Mouse (Mus musculus): Measurements from ENCODE around the gene Ralgps2. TPM values are rescaled to one million over a fixed set of nuclear protein-coding genes. Genes with fewer than 3 reads are reported as not detected.

The Ralgps2 gene
- total RNA-seq, 2 experiments from 2014 or later = 2.1 to 3.1 TPM

DNA sequence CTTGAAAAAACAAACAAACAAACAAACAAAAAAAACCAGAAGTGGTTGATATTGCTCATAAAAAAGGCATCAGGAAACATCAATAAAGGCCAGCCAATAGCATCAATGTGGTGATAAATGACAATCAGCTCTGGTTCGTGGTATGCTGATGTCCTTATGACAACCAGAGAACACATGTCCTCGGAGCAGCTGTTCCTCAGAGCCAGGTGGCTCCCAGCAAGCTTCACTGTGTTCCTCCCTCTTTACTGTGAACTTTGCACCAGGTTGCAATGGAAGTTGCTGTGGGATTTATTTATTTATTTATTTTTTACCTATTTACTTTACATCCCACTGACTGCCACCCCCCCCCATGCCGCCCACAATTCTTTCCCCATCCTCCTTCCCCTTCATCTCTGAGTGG, 17.9 kb upstream of the Ralgps2 start:
- ATAC-seq (replicated peaks; ENCODE audit: low FRiP score, poor library complexity, severe bottlenecking) = no peak

GRCm38 (mm10) chr1:156955926-156956760, 16.7 kb upstream of the Ralgps2 start:
- ATAC-seq (replicated peaks; ENCODE audit: low FRiP score, poor library complexity, severe bottlenecking) = no peak

DNA sequence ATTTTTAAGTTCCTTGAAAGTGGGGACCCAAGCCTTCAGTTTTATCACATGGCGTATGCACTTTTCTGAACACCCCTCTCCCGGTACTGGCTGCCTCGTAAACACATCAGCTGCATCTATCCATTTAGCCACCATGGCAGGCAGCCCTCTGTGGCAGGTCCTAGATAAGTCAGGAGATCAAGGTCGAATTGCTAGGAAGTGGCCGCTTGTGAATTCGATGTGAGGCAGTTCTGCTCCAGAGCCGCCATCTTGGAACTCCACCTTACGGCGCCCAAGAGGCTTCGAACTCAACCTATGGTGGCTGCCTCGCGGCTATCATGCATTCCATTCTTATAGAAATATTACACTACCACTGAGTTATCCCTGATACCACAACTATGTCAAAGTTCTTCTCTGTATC, 14.8 kb upstream of the Ralgps2 start:
- ATAC-seq (replicated peaks; ENCODE audit: low FRiP score, poor library complexity, severe bottlenecking) = no peak

DNA sequence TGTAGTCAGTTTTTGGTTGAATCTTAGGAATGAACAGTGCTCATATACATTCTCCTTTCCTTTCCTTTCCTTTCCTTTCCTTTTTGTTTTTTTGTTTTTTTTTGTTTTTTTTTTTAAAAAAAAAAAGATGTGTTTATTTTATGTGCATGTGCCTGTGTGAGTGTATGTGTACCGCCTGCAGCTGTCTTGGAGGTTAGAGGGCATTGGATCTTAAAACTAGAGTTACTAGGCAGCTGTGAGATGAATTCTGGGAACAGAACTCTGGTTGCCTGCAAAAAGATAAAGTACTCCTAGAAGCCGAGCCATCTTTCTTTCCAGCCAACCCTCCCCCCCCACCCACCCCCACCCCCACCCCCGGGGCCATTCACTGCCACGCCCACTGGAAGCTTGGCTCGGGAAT, 10.9 kb upstream of the Ralgps2 start:
- ATAC-seq (replicated peaks; ENCODE audit: low FRiP score, poor library complexity, severe bottlenecking) = no peak

GRCm38 (mm10) chr1:156940584-156940983, 1.2 kb upstream of the Ralgps2 start:
- ATAC-seq (replicated peaks; ENCODE audit: low FRiP score, poor library complexity, severe bottlenecking) = no peak

DNA sequence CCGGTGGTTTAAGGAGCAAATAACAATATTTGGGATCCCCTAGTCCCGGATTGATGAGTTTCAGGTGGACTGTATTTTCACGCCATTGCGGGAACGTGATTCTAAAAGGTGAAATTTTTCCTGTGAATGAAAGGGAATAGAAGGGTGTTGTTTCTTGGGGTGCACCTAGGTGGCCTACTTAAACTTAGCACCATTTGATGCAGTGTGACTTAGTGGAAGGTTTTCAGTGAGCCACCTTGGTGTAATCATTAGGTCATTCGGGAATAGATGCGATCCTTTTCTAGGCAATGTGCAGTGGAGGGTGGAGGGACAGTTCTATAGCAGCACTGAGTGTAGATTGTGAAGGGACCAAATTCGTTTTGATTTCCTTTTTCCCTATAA, 706 bp upstream of the Ralgps2 start:
- no peak for ATAC-seq (replicated peaks; ENCODE audit: low FRiP score, poor library complexity, severe bottlenecking)

- no peak for ATAC-seq (replicated peaks; ENCODE audit: low FRiP score, poor library complexity, severe bottlenecking)
These were observed 652 bp downstream of the Ralgps2 start for GRCm38 (mm10) chr1:156938705-156939242.

- no peak for ATAC-seq (replicated peaks; ENCODE audit: low FRiP score, poor library complexity, severe bottlenecking)
These were observed 2.0 kb downstream of the Ralgps2 start for GRCm38 (mm10) chr1:156937436-156937835.

- ATAC-seq (replicated peaks; ENCODE audit: low FRiP score, poor library complexity, severe bottlenecking) = no peak
These were observed 5.7 kb downstream of the Ralgps2 start for GRCm38 (mm10) chr1:156933712-156934111.

DNA sequence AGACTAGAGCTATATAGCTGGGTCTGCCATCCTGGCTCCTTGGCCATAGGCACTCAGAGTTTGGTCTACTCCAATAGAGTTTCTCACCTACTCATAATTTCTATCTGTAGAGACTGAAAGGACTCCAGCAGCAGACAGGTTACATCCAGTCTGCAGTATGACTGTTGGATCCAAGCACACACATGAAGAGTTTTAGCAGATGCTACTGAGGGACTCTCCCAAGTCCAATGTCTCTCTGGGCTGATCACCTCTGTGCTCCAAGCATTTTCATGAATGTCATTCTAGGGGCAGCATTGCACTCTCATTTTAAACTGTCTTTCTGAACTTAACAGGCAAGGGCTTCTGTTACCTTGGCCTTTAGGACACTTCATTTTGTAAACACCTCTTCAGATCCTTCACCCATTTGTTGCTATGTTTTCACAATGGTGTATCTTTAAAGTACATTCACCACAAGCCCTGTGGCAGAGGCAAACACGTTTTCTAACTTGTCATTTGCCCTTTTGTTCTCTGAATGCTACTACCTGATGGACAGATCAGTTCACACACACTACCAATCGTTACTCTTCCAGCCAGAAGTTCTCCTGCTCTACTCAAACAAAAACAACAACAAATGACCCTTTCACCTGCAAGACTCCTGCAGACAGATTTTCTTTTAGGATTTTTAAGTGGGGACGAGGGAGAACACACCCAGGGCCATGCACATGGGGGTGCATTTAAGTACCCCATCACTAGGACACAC, 7.2 kb downstream of the Ralgps2 start:
- ATAC-seq (replicated peaks; ENCODE audit: low FRiP score, poor library complexity, severe bottlenecking) = no peak

- ATAC-seq (replicated peaks; ENCODE audit: low FRiP score, poor library complexity, severe bottlenecking) = no peak
These were observed 8.1 kb downstream of the Ralgps2 start for GRCm38 (mm10) chr1:156931106-156931870.

- ATAC-seq (replicated peaks; ENCODE audit: low FRiP score, poor library complexity, severe bottlenecking) = no peak
These were observed 9.2 kb downstream of the Ralgps2 start for GRCm38 (mm10) chr1:156930263-156930662.

DNA sequence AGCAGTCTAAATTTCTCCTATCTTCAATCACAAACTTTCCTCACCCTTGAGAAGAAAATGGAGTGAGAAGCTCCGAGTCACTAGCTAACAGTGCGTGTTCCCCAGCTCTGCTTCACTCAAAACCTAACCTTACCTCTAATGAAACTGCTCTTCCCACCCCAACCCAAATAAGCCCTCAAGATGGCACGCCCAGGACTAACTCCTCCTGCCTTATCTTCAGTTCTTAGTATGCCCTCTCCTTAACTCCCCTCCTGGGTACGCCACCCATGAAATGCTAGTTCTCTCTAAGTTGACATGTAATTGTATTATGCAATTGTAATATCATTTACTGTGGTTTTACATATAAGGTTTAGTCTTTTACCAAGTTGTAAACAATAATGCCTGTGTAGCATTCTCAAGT, 11.2 kb downstream of the Ralgps2 start:
- no peak for ATAC-seq (replicated peaks; ENCODE audit: low FRiP score, poor library complexity, severe bottlenecking)

DNA sequence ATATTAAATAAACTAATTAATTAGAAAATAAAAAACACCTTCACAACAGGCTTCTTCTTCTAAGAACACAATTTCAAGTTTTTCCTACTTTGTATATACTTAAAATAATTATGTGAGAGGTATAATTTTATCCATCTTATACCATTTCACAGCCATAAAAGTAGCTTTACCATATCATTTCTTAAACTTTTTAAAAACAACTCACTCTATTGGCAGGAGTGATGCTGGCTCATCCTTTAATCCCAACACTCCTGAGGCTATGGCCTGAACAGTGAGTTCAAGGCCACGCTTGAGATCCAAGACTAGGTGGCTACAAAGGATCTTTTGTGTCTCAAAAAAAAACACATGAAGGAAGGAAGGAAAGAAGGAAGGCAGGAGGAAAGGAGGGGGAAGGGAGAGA, 15.9 kb downstream of the Ralgps2 start:
- no peak for ATAC-seq (replicated peaks; ENCODE audit: low FRiP score, poor library complexity, severe bottlenecking)

GRCm38 (mm10) chr1:156922921-156923320, 16.5 kb downstream of the Ralgps2 start:
- no peak for ATAC-seq (replicated peaks; ENCODE audit: low FRiP score, poor library complexity, severe bottlenecking)

DNA sequence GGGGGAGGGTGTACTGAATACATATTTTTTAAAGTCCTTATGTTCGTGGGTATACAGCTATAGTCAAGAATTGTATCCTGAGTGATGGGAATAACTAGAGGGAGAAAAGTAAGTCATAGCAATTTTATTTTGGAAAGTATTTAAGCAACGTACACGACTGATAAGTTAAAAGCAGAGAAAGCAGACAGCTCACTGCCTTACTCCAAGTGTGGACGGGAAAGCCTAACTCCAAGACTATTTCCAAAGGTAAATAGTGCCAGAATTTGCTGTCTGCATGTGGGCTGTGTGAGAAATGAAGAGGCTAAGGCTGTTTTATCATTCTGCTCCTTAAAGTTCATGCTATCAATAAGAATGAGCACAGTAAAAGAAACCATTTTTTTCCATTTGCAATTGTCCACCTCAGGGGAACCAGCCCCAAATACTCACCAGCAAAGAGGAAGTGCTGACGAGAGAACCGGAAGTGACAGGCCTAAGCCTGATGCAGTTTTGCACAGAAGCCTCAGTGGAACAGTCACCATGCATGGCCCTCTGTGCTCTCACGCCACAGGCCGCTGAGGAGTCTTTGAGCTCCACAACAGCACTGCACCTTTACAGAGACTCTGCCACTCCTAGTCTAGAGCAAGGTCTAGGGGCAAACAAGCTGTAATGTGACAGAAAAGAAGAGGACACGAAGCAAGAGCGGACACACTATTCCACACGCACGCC, 18.0 kb downstream of the Ralgps2 start:
- no peak for ATAC-seq (replicated peaks; ENCODE audit: low FRiP score, poor library complexity, severe bottlenecking)

DNA sequence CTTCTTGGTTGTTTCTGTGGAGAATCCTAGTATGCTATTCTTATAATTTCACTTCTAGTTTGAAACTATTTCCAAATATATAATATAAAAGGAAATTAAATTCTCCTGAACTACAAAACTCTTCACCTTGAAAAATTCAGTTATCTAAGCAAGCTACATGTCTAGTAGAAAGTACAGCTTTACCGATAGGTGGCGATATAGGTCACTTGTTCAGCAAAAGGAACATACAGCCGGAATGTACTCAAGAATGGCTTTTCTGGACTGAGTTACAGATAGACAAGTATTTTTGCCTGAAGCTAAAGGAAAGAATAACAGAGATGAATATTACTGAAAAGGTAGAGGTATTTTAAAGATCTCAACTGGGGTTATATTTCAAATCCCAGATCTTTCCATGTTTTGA, 22.0 kb downstream of the Ralgps2 start:
- peak; percentile 75; the same call in 1 of the 2 replicates for ATAC-seq (replicated peaks; ENCODE audit: low FRiP score, poor library complexity, severe bottlenecking)

GRCm38 (mm10) chr1:156916361-156916760, 23.1 kb downstream of the Ralgps2 start:
- ATAC-seq (replicated peaks; ENCODE audit: low FRiP score, poor library complexity, severe bottlenecking) = no peak

DNA sequence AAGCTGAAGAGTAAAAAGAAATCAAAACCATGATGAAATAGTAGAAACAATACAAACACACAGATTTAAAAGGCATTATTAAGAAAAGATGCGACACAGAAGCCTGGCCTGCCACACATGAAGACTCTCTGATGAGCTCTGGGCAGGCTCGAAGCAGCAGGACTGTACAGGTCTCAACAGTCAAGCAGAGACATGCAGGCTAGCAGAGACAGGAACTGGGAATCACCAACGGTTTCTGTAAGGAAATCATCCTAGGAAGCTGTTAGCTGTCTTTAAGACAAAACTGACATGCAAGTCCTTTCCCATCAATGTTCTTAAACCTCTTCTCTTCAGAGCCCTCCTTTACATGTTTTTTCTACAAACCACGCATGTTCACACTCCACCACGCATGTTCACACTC, 24.5 kb downstream of the Ralgps2 start:
- ATAC-seq (replicated peaks; ENCODE audit: low FRiP score, poor library complexity, severe bottlenecking) = no peak

GRCm38 (mm10) chr1:156913190-156913589, 26.2 kb downstream of the Ralgps2 start:
- ATAC-seq (replicated peaks; ENCODE audit: low FRiP score, poor library complexity, severe bottlenecking) = no peak
